In the genomic region with DNA sequence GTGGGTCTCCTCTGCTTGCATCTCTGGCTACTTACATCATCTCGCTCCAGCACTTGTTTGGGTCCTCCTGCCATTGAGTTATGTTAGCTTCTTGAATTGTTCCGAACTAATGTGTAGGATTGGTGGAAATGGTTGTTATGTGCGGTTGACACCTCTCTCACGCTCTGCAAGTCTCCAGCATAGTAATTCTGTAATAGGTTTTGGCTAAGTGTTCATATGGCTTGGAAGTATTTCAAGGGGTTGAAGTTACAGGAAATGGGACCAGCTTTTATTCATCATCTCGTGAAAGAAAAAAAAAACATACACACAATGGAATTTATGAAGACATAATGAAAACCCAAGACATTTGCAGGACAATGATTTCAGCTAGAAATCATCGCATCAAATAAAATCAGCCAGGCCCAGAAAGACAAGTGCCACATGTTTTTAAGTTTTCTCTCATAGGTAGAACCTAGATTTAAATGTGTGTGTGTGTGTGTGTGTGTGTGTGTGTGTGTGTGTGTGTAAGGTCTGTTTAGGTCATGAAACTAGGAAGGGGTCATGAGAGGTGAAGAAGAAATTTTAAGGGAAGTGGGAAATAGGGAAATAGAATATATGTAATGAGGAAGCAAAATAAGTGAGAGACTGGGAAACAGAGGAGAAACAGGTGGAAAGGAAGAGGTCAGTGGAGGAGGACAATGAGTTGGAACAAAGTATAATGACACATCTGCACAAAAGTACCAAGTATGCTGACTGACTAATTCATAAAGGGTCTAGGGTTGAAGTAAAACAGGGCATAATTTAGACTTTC, we compare ENCODE assay signal across 30 mouse cellular contexts. TPM values are rescaled to one million over a fixed set of nuclear protein-coding genes. Genes with fewer than 3 reads are reported as not detected.
DNase-seq lines count a peak whose midpoint lies in the region; ATAC-seq and TF ChIP-seq lines count a peak whose summit lies in the region.
"Had no signal": no experiment of that assay in that cellular context is flagged by ENCODE, and none has a peak within 500 bp of the region (broad histone marks: within the 10 kb centered on the region; RNA-seq: fewer than 3 reads in every experiment).

No protein-coding gene starts in this region.

- 54% methylated on average over 6 of the region's 6 CpGs for WGBS in heart, adult 2 months
- 52% methylated on average over 6 of the region's 6 CpGs for WGBS in kidney, postnatal 0 days

- intact Hi-C loops in heart, adult 2 months (cut with DNase I), result loop anchor here (5.0 to 10.0 kb wide), 2 partner anchors 438 to 1451 kb away; no protein-coding TSS in a partner anchor

- H3K9ac ChIP-seq in heart, adult 2 months (ENCODE audit: low read depth, low read length), result no peak overlapping the region
- no peak overlapping the region for H3K9ac ChIP-seq in kidney, postnatal 0 days (ENCODE audit: low read depth, low read length)
- H3K9ac ChIP-seq: embryonic facial prominence, embryonic 13.5 days; forebrain, embryonic 12.5 days; forebrain, postnatal 0 days; hindbrain, embryonic 13.5 days; liver, embryonic 14.5 days; lung, embryonic 15.5 days; stomach, embryonic 15.5 days had no signal

- DNase-seq in heart, adult 11 months, result peak; percentile 28
- no peak for DNase-seq in heart, adult 2 months
- DNase-seq in kidney, postnatal 0 days (ENCODE audit: low spot score), result peak; percentile 85
- DNase-seq in kidney, postnatal 25 days, result no peak
- peak; percentile 17 for DNase-seq in NIH3T3 (ENCODE audit: low read depth)
- DNase-seq in left cerebral cortex, adult 9 months (ENCODE audit: low spot score in 2 of 2), result no peak
- DNase-seq: adrenal gland, postnatal 10 days; cerebellum, adult 8-10 months; cerebellum, postnatal 36 days; forebrain, postnatal 0 days; heart, postnatal 4 days; kidney, adult 11 months; kidney, postnatal 10 days; liver; right cerebral cortex, postnatal 25 days; thymus, postnatal 14 days had no signal

- no peak overlapping the region for H3K4me2 ChIP-seq in kidney, postnatal 0 days (ENCODE audit: low read length)
- H3K4me2 ChIP-seq: embryonic facial prominence, embryonic 13.5 days; forebrain, embryonic 12.5 days; heart, embryonic 11.5 days; hindbrain, embryonic 13.5 days; lung, embryonic 15.5 days; midbrain, embryonic 11.5 days; stomach, embryonic 15.5 days had no signal

- H3K79me2 ChIP-seq in heart, adult 2 months (replicated peaks; ENCODE audit: control insufficient read depth, insufficient read depth, low read length), result no peaks in the 10 kb centered on the region

- H3K27me3 ChIP-seq in heart, adult 2 months (ENCODE audit: control insufficient read depth, insufficient read depth, low read length), result no peaks in the 10 kb centered on the region
- no peaks in the 10 kb centered on the region for H3K27me3 ChIP-seq in kidney, postnatal 0 days (ENCODE audit: insufficient read depth, low read length)
- H3K27me3 ChIP-seq: embryonic facial prominence, embryonic 13.5 days; forebrain, embryonic 12.5 days; hindbrain, embryonic 13.5 days; lung, embryonic 15.5 days; stomach, embryonic 15.5 days had no signal

- H3K4me3 ChIP-seq in heart, adult 2 months, result no peak overlapping the region
- no peak overlapping the region for H3K4me3 ChIP-seq in kidney, postnatal 0 days (replicated peaks; ENCODE audit: low read depth, low read length)
- H3K4me3 ChIP-seq: embryonic facial prominence, embryonic 13.5 days; forebrain, embryonic 12.5 days; hindbrain, embryonic 13.5 days; left cerebral cortex, adult 2 months; lung, embryonic 15.5 days; stomach, embryonic 15.5 days had no signal

- no peak for TF ChIP-seq EP300 in heart, adult 2 months (IDR thresholded peaks at IDR 0.05; ENCODE audit: insufficient read depth, low read depth, low read length)

- H3K36me3 ChIP-seq in heart, adult 2 months (ENCODE audit: control insufficient read depth, insufficient read depth, low read length), result no peaks in the 10 kb centered on the region
- no peaks in the 10 kb centered on the region for H3K36me3 ChIP-seq in kidney, postnatal 0 days (ENCODE audit: insufficient read depth, low read length)
- H3K36me3 ChIP-seq: embryonic facial prominence, embryonic 13.5 days; forebrain, embryonic 12.5 days; G1E; hindbrain, embryonic 13.5 days; lung, embryonic 15.5 days; stomach, embryonic 15.5 days had no signal

- H3K27ac ChIP-seq in heart, adult 2 months, result no peak overlapping the region
- H3K27ac ChIP-seq in kidney, postnatal 0 days, result no peak overlapping the region
- H3K27ac ChIP-seq: embryonic facial prominence, embryonic 13.5 days; forebrain, embryonic 12.5 days; hindbrain, embryonic 13.5 days; left cerebral cortex, adult 2 months; liver, embryonic 14.5 days; lung, embryonic 15.5 days; stomach, embryonic 15.5 days had no signal

- H3K9me3 ChIP-seq in kidney, postnatal 0 days (replicated peaks; ENCODE audit: low read length), result no peaks in the 10 kb centered on the region
- H3K9me3 ChIP-seq: embryonic facial prominence, embryonic 13.5 days; forebrain, embryonic 12.5 days; hindbrain, embryonic 13.5 days; lung, embryonic 15.5 days; stomach, embryonic 15.5 days had no signal

- no peak for TF ChIP-seq CTCF in heart, adult 2 months (IDR thresholded peaks at IDR 0.05)
- no peak for TF ChIP-seq CTCF in kidney, postnatal 0 days (IDR thresholded peaks at IDR 0.05; ENCODE audit: low read depth)

- no peaks in the 10 kb centered on the region; the same call in 1 of the 2 replicates for H3K4me1 ChIP-seq in heart, adult 2 months (ENCODE audit: control insufficient read depth, insufficient read depth, low read length)
- 0 out of 2 replicates have a peak, but pooled peaks cover 5% of the 10 kb centered on the region for H3K4me1 ChIP-seq in kidney, postnatal 0 days (replicated peaks; ENCODE audit: insufficient read depth, low read length)
- H3K4me1 ChIP-seq: stomach, embryonic 15.5 days had no signal

- TF ChIP-seq POLR2A in heart, adult 2 months (IDR thresholded peaks at IDR 0.05; ENCODE audit: insufficient read depth, low read depth, low read length), result no peak

- ATAC-seq in kidney, postnatal 0 days (replicated peaks; ENCODE audit: low FRiP score, low read depth), result no peak
- ATAC-seq in megakaryocyte, adult 5-6 weeks (ENCODE audit: poor library complexity, severe bottlenecking), result peak; percentile 55
- ATAC-seq: forebrain, postnatal 0 days; midbrain, embryonic 16.5 days; Patski had no signal

RNA-seq across cellular contexts. Expression of a gene that starts 19.2 kb away (rescaled TPM):
- under 1 TPM; 0.93 to 0.97 TPM for total RNA-seq in heart, adult 2 months (2021)
- polyA plus RNA-seq in heart, adult 2 months (2012; rRNA removed), result 0.47 and 0.86 TPM in 2 replicates
- 3.4 and 3.8 TPM in 2 replicates for polyA plus RNA-seq in kidney, postnatal 0 days (2015; fragmentation: Nextera tagmentation; extraction: Ambion mirVana)
- 78.9 and 93.9 TPM in 2 replicates for total RNA-seq in megakaryocyte, adult 5-6 weeks (2015)
- 204 and 218 TPM in 2 replicates for total RNA-seq in megakaryocyte, adult 5-6 weeks (2017)
- total RNA-seq: G1E had no signal
- polyA plus RNA-seq: G1E; midbrain, embryonic 16.5 days; neural tube, embryonic 11.5 days; Patski had no signal

RNA-seq across cellular contexts. Expression of a gene that starts 48.3 kb away (rescaled TPM):
- 100 to 1,000 TPM; 243 to 278 TPM for total RNA-seq in heart, adult 2 months (2021)
- 20.8 and 39.1 TPM in 2 replicates for polyA plus RNA-seq in heart, adult 2 months (2012; rRNA removed)
- polyA plus RNA-seq in kidney, postnatal 0 days (2015; fragmentation: Nextera tagmentation; extraction: Ambion mirVana), result 169 and 177 TPM in 2 replicates
- 79.2 and 108 TPM in 2 replicates for total RNA-seq in megakaryocyte, adult 5-6 weeks (2015)
- 62.0 and 70.3 TPM in 2 replicates for total RNA-seq in megakaryocyte, adult 5-6 weeks (2017)

Comparison
In these comparisons a context has a peak if more than half of its experiments do, and no peak if none do; other contexts are left out.
1. DNase-seq: peak in heart, adult 11 months (single experiment), kidney, postnatal 0 days (single experiment) and NIH3T3 (single experiment); none in heart, adult 2 months (0 of 2), kidney, postnatal 25 days (0 of 2) and left cerebral cortex, adult 9 months (0 of 2).
2. RNA of a gene that starts 19.2 kb away (total RNA-seq): 78.9 to 218 TPM in megakaryocyte, adult 5-6 weeks; 0.93 to 0.97 TPM in heart, adult 2 months; every median in the first group is over 10 times any median in the second.